Mouse (Mus musculus) neural tube, postnatal 0 days (tissue): ENCODE data around the gene Krt82. TPM values are rescaled to one million over a fixed set of nuclear protein-coding genes. Genes with fewer than 3 reads are reported as not detected.

ENCODE experiments used
- microRNA-seq: library from miRNA; unstranded; fragments of <30 nt; microRNA quantifications from one replicate; pipeline ENCODE4, GENCODE M21; 2016
- polyA plus RNA-seq: library from polyadenylated mRNA; unstranded; fragments of >200 nt; fragmentation: Nextera tagmentation; extraction: Ambion mirVana; gene quantifications from 2 replicates; pipeline ENCODE4 v1.2.1, GENCODE M21; 2015

Krt82 gene
- not detected in 2 replicates for polyA plus RNA-seq

DNA sequence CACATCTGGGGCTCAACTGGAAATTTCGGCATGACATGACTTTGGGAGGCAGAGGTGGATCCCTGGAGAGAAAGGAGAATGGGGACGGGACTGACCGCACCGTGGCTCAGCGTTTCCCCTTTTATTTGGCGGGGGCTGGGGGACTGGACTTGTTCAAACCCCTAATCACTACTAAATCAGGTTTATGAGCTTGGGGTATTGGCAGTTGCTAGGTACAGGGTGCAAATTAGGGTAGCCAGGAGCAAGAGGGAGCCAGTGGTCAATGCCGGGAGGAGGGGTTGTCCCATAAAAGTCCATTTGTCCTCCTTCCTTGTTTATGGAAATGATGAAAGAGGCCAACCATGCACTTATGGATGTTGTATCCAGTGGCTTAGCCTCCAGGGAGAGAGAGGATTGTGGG lies at the start of gene Krt82:
TSS of gene Krt82 (minus strand) at position 101 of the 400 bp plus-strand sequence.

GRCm38 (mm10) chr15:101573796-101574345 lies 23.4 kb upstream of the Krt82 start, which contains the start of gene Krt75:
Gene Krt75, minus strand, starts transcription at chr15:101573904.

GRCm38 (mm10) chr15:101562850-101563249 lies 12.4 kb upstream of the Krt82 start, which contains the start of gene Krt90:
Gene Krt90, minus strand, starts transcription at chr15:101562950.

DNA sequence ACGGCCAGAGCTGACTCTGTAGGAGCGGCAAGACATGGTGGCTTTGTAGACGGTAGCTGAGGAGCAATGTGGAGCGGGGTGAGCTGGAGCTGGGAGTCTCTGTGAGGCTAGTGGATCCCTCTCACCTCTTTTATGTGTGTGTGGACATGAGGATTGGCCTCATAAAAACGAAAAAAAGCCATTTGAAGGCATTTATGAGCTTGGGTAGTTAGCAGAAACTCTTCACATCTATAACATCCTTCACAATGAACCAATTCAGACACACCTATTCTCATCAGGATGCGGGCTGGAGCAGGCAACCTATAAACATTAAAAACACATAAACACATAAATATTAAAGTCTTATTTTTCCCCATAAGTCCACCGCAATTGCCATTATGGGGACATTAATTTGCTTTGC lies 17.7 kb downstream of the Krt82 start, which contains the start of gene Krt84:
TSS of gene Krt84 (minus strand) at position 101 of the 400 bp plus-strand sequence.

GRCm38 (mm10) chr15:101517161-101517560 lies 33.3 kb downstream of the Krt82 start, which contains the start of gene Gm49425:
Gene Gm49425, minus strand, starts transcription at chr15:101517261.

DNA sequence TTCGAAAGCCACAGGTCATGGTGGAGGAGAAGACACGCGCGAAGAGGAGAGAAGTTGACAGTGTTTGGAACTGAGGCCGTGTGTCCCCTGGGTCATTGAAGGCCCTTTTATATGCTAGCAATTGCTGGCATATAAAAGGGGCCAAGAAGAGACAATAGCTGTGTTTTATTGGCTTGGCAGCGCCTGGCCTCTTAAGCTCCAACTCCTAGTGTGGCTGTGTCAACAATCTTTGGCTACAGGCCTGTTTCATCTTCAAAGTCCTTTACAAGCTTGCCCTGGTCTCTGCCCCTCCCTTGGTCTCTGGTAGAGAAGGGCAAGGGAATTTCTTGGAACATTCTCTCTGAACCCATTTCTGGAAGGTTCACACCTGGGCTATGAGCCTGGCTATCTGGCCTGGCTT lies 59.0 kb downstream of the Krt82 start, which contains the start of gene Krt83:
TSS of gene Krt83 (minus strand) at position 82 of the 400 bp plus-strand sequence.

Small RNA genes within 50 kb of the gene (microRNA-seq; reads per million reads assigned to microRNA genes)
- gene Gm44393: not detected
- not detected for gene Gm44460

Other genes starting within 250 kb of the Krt82 start
- gene Krt80, start 180.5 kb downstream of the Krt82 start, polyA plus RNA-seq: 0.58 and 0.74 TPM in 2 replicates
- 0.19 and 0.37 TPM in 2 replicates for gene Krt7, start 139.6 kb downstream of the Krt82 start, polyA plus RNA-seq
- gene Krt87, start 111.9 kb downstream of the Krt82 start, polyA plus RNA-seq: 1.1 and 1.2 TPM in 2 replicates
- gene Krt88, start 102.9 kb downstream of the Krt82 start, polyA plus RNA-seq: not detected in 2 replicates
- gene Krt81, start 86.9 kb downstream of the Krt82 start, polyA plus RNA-seq: not detected in 2 replicates
- 0.13 and 0.14 TPM in 2 replicates for gene Krt86, start 77.2 kb downstream of the Krt82 start, polyA plus RNA-seq
- not detected in 2 replicates for gene Krt83, start 59.2 kb downstream of the Krt82 start, polyA plus RNA-seq
- gene Gm49425, start 33.4 kb downstream of the Krt82 start, polyA plus RNA-seq: 0.45 and 0.79 TPM in 2 replicates
- gene Krt84, start 17.8 kb downstream of the Krt82 start, polyA plus RNA-seq: 0.05 TPM in 1 of 2 replicates, not detected in the other
- 0.11 and 0.28 TPM in 2 replicates for gene Krt90, start 12.3 kb upstream of the Krt82 start, polyA plus RNA-seq
- gene Krt75, start 23.2 kb upstream of the Krt82 start, polyA plus RNA-seq: 0.24 and 0.31 TPM in 2 replicates
- gene Gm5414, start 77.5 kb upstream of the Krt82 start, polyA plus RNA-seq: not detected in 2 replicates
- not detected in 2 replicates for gene Gm5478, start 96.7 kb upstream of the Krt82 start, polyA plus RNA-seq
- gene Krt6b, start 129.6 kb upstream of the Krt82 start, polyA plus RNA-seq: not detected in 2 replicates
- gene Krt6a, start 143.6 kb upstream of the Krt82 start, polyA plus RNA-seq: not detected in 2 replicates
- gene Krt5, start 162.2 kb upstream of the Krt82 start, polyA plus RNA-seq: 0.12 and 0.17 TPM in 2 replicates
- 0.64 and 0.95 TPM in 2 replicates for gene Krt71, start 192.4 kb upstream of the Krt82 start, polyA plus RNA-seq
- not detected in 2 replicates for gene Krt72, start 235.8 kb upstream of the Krt82 start, polyA plus RNA-seq